Mouse (Mus musculus) inflammation-experienced regulatory T-cells, adult 6 months (primary cell): Measurements from ENCODE around the gene Prpf6. TPM values are rescaled to one million over a fixed set of nuclear protein-coding genes. Genes with fewer than 3 reads are reported as not detected.

Source experiments
- ATAC-seq: one replicate; pipeline ENCODE4 v1.8.0; 2017
- polyA plus RNA-seq, 3 experiments: library from polyadenylated mRNA; unstranded; fragments of 100-300 nt; shearing (Covaris generic); gene quantifications; one replicate each; pipeline ENCODE4 v1.2.1; 2017

Prpf6 gene
- polyA plus RNA-seq, 3 experiments from 2014 or later = 57.4 to 96.0 (median 81.2) TPM

DNA sequence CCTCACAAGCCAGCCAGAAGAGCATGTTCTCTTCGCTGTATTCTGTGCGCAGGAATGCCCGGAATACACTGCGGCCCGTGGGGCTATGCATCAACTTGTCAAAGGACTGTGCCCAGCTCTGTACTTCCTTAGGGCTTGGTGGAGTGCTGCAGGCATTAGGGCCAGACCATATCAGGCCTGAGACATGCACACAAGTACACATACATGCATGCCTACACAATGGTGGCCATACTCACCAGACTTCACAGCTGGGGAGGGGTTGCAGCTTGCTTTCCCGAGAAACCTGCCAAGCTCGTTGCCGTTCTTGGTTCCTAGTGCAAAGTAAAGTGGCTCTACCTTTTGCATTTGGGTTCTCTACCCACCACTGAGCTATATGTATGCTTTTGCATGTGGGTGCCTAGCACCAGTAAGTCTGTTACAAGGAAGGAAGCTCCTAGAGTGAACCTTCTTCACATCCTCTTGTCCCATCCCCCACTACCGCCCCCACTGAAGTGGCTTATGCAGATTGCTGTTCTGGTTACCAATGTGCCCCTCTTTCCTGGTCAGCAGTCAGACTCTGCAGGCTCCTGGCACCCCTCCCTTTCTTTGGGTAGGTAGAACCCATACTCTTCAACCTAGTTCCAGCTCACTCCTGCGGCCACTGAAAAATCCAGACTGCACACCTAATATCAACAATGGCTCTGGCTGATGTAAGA lies 97.9 kb downstream of the Prpf6 start:
- ATAC-seq = no peak

GRCm38 (mm10) chr2:181691083-181691482 lies 99.4 kb downstream of the Prpf6 start:
- no peak for ATAC-seq

GRCm38 (mm10) chr2:181691571-181691970 lies 99.9 kb downstream of the Prpf6 start:
- peak; percentile 30 for ATAC-seq

GRCm38 (mm10) chr2:181692304-181692703 lies 100.6 kb downstream of the Prpf6 start:
- ATAC-seq = no peak

- peak; percentile 86 for ATAC-seq
Measured at GRCm38 (mm10) chr2:181693339-181694280, 101.9 kb downstream of the Prpf6 start, which contains the start of gene Rgs19. TSS of gene Rgs19 (minus strand) at chr2:181693977.

DNA sequence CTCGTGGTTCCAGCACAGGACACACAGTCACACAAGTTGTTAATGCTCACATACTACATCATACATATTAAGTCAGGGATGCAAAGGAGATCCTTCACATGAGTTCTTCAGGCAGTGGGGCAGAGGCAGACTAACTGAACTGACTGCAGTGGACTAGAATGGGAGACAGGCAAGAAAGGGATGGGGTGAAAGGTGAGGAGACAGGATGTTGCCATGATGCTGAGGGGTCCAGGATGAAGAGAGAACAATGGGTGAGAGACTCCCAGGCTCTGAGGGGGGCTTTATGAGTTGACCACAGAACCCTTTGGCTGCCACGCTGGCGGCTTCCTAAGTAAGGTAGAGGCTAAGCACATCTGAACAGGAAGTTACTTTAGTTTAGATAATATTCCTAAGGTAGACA lies 102.9 kb downstream of the Prpf6 start:
- no peak for ATAC-seq

DNA sequence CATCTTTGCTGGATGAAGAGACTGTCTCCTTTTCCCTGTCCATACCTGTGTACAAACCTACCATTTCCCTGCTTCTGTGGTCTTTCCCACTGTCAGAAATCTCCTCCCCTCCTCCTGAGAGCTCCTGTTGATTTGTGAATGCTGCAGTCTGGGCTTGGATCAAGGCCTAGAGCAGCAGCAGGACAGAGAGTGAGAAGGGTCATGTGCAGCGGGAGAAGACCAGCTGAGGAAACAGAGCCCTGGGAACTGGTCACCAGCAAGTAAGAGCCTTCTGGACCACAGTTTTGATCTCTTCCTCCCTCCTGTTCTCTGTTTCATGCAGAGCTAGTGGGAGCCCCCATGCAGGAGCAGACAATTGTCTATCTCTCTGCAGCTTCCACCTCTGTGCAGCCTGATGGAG lies 104.1 kb downstream of the Prpf6 start:
- no peak for ATAC-seq

- ATAC-seq = no peak
Measured at GRCm38 (mm10) chr2:181696801-181697420, 105.2 kb downstream of the Prpf6 start.

GRCm38 (mm10) chr2:181698241-181698640 lies 106.6 kb downstream of the Prpf6 start, which contains the start of gene Lkaaear1:
TSS of gene Lkaaear1 (minus strand) at chr2:181698442.
- no peak for ATAC-seq

Other genes starting within 250 kb of the Prpf6 start
- gene Zgpat, start 226.9 kb upstream of the Prpf6 start, polyA plus RNA-seq = 10 to 100 TPM; 18.5 to 21.8 (median 20.9) TPM
- gene Arfrp1, start 226.5 kb upstream of the Prpf6 start, polyA plus RNA-seq = 10 to 100 TPM; 60.4 to 69.3 (median 60.4) TPM
- gene Lime1, start 211.8 kb upstream of the Prpf6 start, polyA plus RNA-seq = 100 to 1,000 TPM; 340 to 573 (median 348) TPM
- 1 to 10 TPM; 3.6 to 4.3 (median 3.7) TPM for gene Zbtb46, start 132.4 kb upstream of the Prpf6 start, polyA plus RNA-seq
- not detected for gene Abhd16b, start 98.7 kb upstream of the Prpf6 start, polyA plus RNA-seq
- 100 to 1,000 TPM in 2 of 3 experiments, 10 to 100 TPM in 1; 89.9 to 113 (median 102) TPM for gene Tpd52l2, start 94.7 kb upstream of the Prpf6 start, polyA plus RNA-seq
- 10 to 100 TPM; 37.5 to 41.7 (median 39.3) TPM for gene Dnajc5, start 71.4 kb upstream of the Prpf6 start, polyA plus RNA-seq
- 100 to 1,000 TPM; 108 to 199 (median 172) TPM for gene Uckl1, start 7.0 kb upstream of the Prpf6 start, polyA plus RNA-seq
- 10 to 100 TPM; 11.6 to 43.1 (median 25.3) TPM for gene Zfp512b, start 935 bp downstream of the Prpf6 start, polyA plus RNA-seq
- 10 to 100 TPM in 2 of 3 experiments, 1 to 10 TPM in 1; 9.4 to 14.3 (median 10.4) TPM for gene Samd10, start 7.3 kb downstream of the Prpf6 start, polyA plus RNA-seq
- gene Gm29797, start 65.2 kb downstream of the Prpf6 start, polyA plus RNA-seq = not detected
- gene Sox18, start 79.8 kb downstream of the Prpf6 start, polyA plus RNA-seq = not detected
- gene Tcea2, start 88.4 kb downstream of the Prpf6 start, polyA plus RNA-seq = 10 to 100 TPM in 2 of 3 experiments, 1 to 10 TPM in 1; 6.4 to 19.9 (median 17.5) TPM
- 100 to 1,000 TPM; 154 to 182 (median 170) TPM for gene Rgs19, start 102.1 kb downstream of the Prpf6 start, polyA plus RNA-seq
- not detected for gene Lkaaear1, start 106.6 kb downstream of the Prpf6 start, polyA plus RNA-seq
- under 1 TPM in 1 of 3 experiments, not detected in 2; 0.68 TPM for gene Oprl1, start 123.1 kb downstream of the Prpf6 start, polyA plus RNA-seq
- gene Myt1, start 171.5 kb downstream of the Prpf6 start, polyA plus RNA-seq = not detected
- 10 to 100 TPM; 38.0 to 64.6 (median 57.9) TPM for gene Pcmtd2, start 246.0 kb downstream of the Prpf6 start, polyA plus RNA-seq